Mouse (Mus musculus) thymus, adult 2 months (tissue): ENCODE measurements at regions not wholly inside any gene's neighbourhood (a gene's known extent, or its start where the extent isn't known, plus 50 kb on each side); places are given as distances from the start of the nearest gene placed in this dataset.

ENCODE experiments used
- CTCF ChIP-seq: fragments of 200-500 bp; IDR thresholded peaks from 2 replicates; pipeline ENCODE4 v1.5.1; 2012; ENCODE audit warnings: mild to moderate bottlenecking, control low read depth, low read length, moderate library complexity, borderline replicate concordance; ENCODE audit not compliant: control insufficient read depth, poor library complexity, insufficient read depth; ENCODE audit errors: extremely low read depth
- POLR2A ChIP-seq: fragments of 200-500 bp; IDR thresholded peaks from 2 replicates; pipeline ENCODE4 v1.6.1; 2012; ENCODE audit warnings: mild to moderate bottlenecking, low read length, control low read depth, moderate library complexity; ENCODE audit not compliant: control insufficient read depth, poor library complexity, insufficient read depth; ENCODE audit errors: extremely low read depth

DNA sequence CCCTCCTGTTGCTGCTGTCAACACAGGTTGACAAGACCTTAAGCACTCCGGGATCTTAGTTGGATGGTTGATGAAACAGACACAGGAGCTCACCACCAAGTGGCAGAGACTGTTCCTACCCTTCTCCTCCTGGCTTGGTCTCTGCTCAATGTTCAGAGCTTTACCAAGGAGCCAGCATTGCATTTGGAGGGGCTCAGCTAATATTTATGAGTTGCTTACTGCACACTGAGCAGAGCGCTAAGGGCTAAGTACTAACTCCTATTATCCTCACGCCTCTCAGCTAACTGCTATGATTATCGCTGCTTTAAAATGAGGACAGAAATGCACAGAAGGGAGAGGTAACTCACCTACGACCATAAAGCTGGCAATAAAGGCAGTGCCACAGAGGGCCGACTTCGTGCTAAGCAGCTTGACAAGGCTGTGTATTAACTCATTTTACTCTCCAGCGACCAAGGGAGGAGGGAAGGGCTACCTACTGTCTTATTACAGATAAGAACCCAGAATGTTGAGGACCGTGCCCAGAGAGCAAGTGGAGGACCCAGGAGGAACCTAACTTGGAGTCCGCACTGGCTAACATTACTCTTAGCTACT, 65.3 kb upstream of the Tmem150c start:
- TF ChIP-seq POLR2A (no peak), CTCF (no peak)
